Mouse (Mus musculus) embryonic stem cell, embryonic (primary cell): ENCODE data around the gene Hmgcs2.

Experiments
- CTCF ChIA-PET, 4 experiments: fragments of 300-600 bp in 2 of 4; fragments of 350-600 bp in 2 of 4; sonication (Branson Sonifier 250); formaldehyde crosslinking; loops; one replicate each; lab custom pipeline; 2022; ENCODE audit warnings: inconsistent platforms in 2 of 4; lab: Charles Lee
- POLR2A ChIA-PET, 4 experiments: fragments of 300-600 bp in 2 of 4; fragments of 350-600 bp in 2 of 4; sonication (Branson Sonifier 250); formaldehyde crosslinking; loops; one replicate each; lab custom pipeline; 2022; ENCODE audit warnings: antibody characterized with exemption in 4 of 4, inconsistent platforms in 1 of 4; lab: Charles Lee

Hmgcs2 gene

GRCm38 (mm10) chr3:98280204-98280932 is at the start of gene Hmgcs2:
Hmgcs2 (plus strand) TSS chr3:98280435.
- ChIA-PET CTCF (interaction anchor here in 3 of 4 experiments (0.7 to 1.6 kb wide), 12 partner anchors 8 to 349 kb away, joined by 3 to 9 read pairs (median 4); partner anchors contain the start of gene Zfp697 (in 1 of the 3)), POLR2A (interaction anchor here in 2 of 4 experiments (0.6 to 1.4 kb wide), 3 partner anchors 10 to 480 kb away, joined by 3 to 8 read pairs (median 3); no protein-coding TSS in a partner anchor)

- CTCF ChIA-PET, result interaction anchor here in 1 of 4 experiments (0.6 kb wide), 1 partner anchor 245 kb away, joined by 5 read pairs; no protein-coding TSS in a partner anchor
These were observed 46.7 kb upstream of the Hmgcs2 start for GRCm38 (mm10) chr3:98233504-98233903.

GRCm38 (mm10) chr3:98236266-98236665 is 44.0 kb upstream of the Hmgcs2 start:
- ChIA-PET CTCF (no interaction called here), POLR2A (no interaction called here)

More at GRCm38 (mm10) chr3:98233504-98233903, 46.7 kb upstream of the Hmgcs2 start:
- POLR2A ChIA-PET, result interaction anchor here in 1 of 4 experiments (0.8 kb wide), 1 partner anchor 105 kb away, joined by 3 read pairs; no protein-coding TSS in a partner anchor

- CTCF ChIA-PET, result interaction anchor here in 2 of 4 experiments (0.6 to 3.5 kb wide), 2 partner anchors 9 to 10 kb away, joined by 3 to 15 read pairs; no protein-coding TSS in a partner anchor
- POLR2A ChIA-PET, result interaction anchor here in 1 of 4 experiments (0.8 kb wide), 1 partner anchor 39 kb away, joined by 3 read pairs; no protein-coding TSS in a partner anchor
These were observed 43.0 kb upstream of the Hmgcs2 start for GRCm38 (mm10) chr3:98237240-98237639.

GRCm38 (mm10) chr3:98238150-98238549 is 42.1 kb upstream of the Hmgcs2 start:
- CTCF ChIA-PET, result interaction anchor here in 1 of 4 experiments (3.5 kb wide), 1 partner anchor 11 kb away, joined by 15 read pairs; no protein-coding TSS in a partner anchor

GRCm38 (mm10) chr3:98242051-98242450 is 38.2 kb upstream of the Hmgcs2 start:
- POLR2A ChIA-PET, result interaction anchor here in 1 of 4 experiments (1.7 kb wide), 1 partner anchor 18 kb away, joined by 7 read pairs; no protein-coding TSS in a partner anchor
- CTCF ChIA-PET, result interaction anchor here in 1 of 4 experiments (0.8 kb wide), 1 partner anchor 22 kb away, joined by 3 read pairs; no protein-coding TSS in a partner anchor

More at GRCm38 (mm10) chr3:98238150-98238549, 42.1 kb upstream of the Hmgcs2 start:
- POLR2A ChIA-PET, result no interaction called here

- POLR2A ChIA-PET, result interaction anchor here in 1 of 4 experiments (0.5 kb wide), 1 partner anchor 1010 kb away, joined by 3 read pairs; no protein-coding TSS in a partner anchor
These were observed 37.7 kb upstream of the Hmgcs2 start for GRCm38 (mm10) chr3:98242458-98243037.

GRCm38 (mm10) chr3:98245892-98246291 is 34.3 kb upstream of the Hmgcs2 start:
- CTCF ChIA-PET, result interaction anchor here in 1 of 4 experiments (0.6 to 0.8 kb wide), 2 partner anchors 8 to 16 kb away, joined by 3 read pairs; no protein-coding TSS in a partner anchor

More at GRCm38 (mm10) chr3:98242458-98243037, 37.7 kb upstream of the Hmgcs2 start:
- CTCF ChIA-PET, result interaction anchor here in 1 of 4 experiments (0.8 kb wide), 1 partner anchor 21 kb away, joined by 3 read pairs; no protein-coding TSS in a partner anchor

GRCm38 (mm10) chr3:98246985-98247751 is 33.1 kb upstream of the Hmgcs2 start:
- ChIA-PET POLR2A (no interaction called here), CTCF (interaction anchor here in 3 of 4 experiments (0.5 to 0.9 kb wide), 4 partner anchors 13 to 1612 kb away, joined by 3 to 6 read pairs (median 4); no protein-coding TSS in a partner anchor)

More at GRCm38 (mm10) chr3:98245892-98246291, 34.3 kb upstream of the Hmgcs2 start:
- POLR2A ChIA-PET, result interaction anchor here in 2 of 4 experiments (0.5 to 0.6 kb wide), 2 partner anchors 203 to 390 kb away, joined by 3 to 4 read pairs; no protein-coding TSS in a partner anchor

- CTCF ChIA-PET, result no interaction called here
These were observed 30.9 kb upstream of the Hmgcs2 start for GRCm38 (mm10) chr3:98249378-98249777.

GRCm38 (mm10) chr3:98249833-98250448 is 30.3 kb upstream of the Hmgcs2 start:
- ChIA-PET POLR2A (no interaction called here), CTCF (no interaction called here)

More at GRCm38 (mm10) chr3:98249378-98249777, 30.9 kb upstream of the Hmgcs2 start:
- POLR2A ChIA-PET, result interaction anchor here in 1 of 4 experiments (0.7 kb wide), 1 partner anchor 482 kb away, joined by 4 read pairs; no protein-coding TSS in a partner anchor

GRCm38 (mm10) chr3:98254059-98254458 is 26.2 kb upstream of the Hmgcs2 start:
- POLR2A ChIA-PET, result no interaction called here
- CTCF ChIA-PET, result no interaction called here

GRCm38 (mm10) chr3:98254656-98255583 is 25.3 kb upstream of the Hmgcs2 start:
- ChIA-PET CTCF (no interaction called here), POLR2A (interaction anchor here in 1 of 4 experiments (0.6 kb wide), 1 partner anchor 439 kb away, joined by 4 read pairs; no protein-coding TSS in a partner anchor)

- CTCF ChIA-PET, result interaction anchor here in 1 of 4 experiments (0.6 kb wide), 1 partner anchor 104 kb away, joined by 3 read pairs; no protein-coding TSS in a partner anchor
- POLR2A ChIA-PET, result interaction anchor here in 1 of 4 experiments (1.1 kb wide), 1 partner anchor 20 kb away, joined by 3 read pairs; no protein-coding TSS in a partner anchor
These were observed 21.5 kb upstream of the Hmgcs2 start for GRCm38 (mm10) chr3:98258723-98259122.

GRCm38 (mm10) chr3:98259271-98259751 is 20.9 kb upstream of the Hmgcs2 start:
- ChIA-PET POLR2A (interaction anchor here in 1 of 4 experiments (0.6 to 2.0 kb wide), 3 partner anchors 18 to 81 kb away, joined by 3 to 7 read pairs (median 3); partner anchors contain the start of gene Phgdh), CTCF (interaction anchor here in 2 of 4 experiments (0.6 kb wide), 2 partner anchors 103 to 380 kb away, joined by 3 read pairs; no protein-coding TSS in a partner anchor)

GRCm38 (mm10) chr3:98260534-98260933 is 19.7 kb upstream of the Hmgcs2 start:
- ChIA-PET CTCF (no interaction called here), POLR2A (interaction anchor here in 1 of 4 experiments (0.6 to 2.0 kb wide), 2 partner anchors 19 to 323 kb away, joined by 6 to 7 read pairs; no protein-coding TSS in a partner anchor)
